Comparison of ENCODE assay signal across 11 mouse cellular contexts in the genomic region with DNA sequence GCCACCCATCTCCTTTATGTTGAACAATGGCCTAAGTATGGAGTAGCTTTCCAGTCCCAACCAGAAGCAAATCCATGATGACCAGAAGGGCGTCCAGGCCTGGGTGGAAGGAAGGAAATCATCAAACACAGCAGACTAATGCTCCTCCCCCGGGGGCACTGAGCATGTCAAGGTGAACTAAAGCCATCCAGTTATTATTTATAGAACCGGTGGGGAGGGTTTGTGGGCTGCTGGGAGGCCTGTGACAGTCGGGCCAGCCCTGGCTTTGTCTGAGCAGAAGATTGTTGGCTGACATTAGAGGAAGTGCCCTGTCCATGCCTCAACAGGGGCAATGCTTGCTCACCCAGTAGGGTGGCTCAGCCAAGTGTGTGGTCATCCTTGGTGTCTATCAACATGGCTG.
DNase-seq lines count a peak whose midpoint lies in the region; ATAC-seq lines count a peak whose summit lies in the region.
"Had no signal": no experiment of that assay in that cellular context is flagged by ENCODE, and none has a peak within 500 bp of the region (broad histone marks: within the 10 kb centered on the region; RNA-seq: fewer than 3 reads in every experiment).

No protein-coding gene starts in this region.

- peak overlapping the region; percentile 64 to 85 for H3K27ac ChIP-seq in heart, embryonic 14.5 days (replicated peaks in 1 of 2; ENCODE audit: control insufficient read depth in 1 of 2, insufficient read depth in 1 of 2, low read depth in 2 of 2, low read length in 2 of 2)
- H3K27ac ChIP-seq in stomach, embryonic 16.5 days (ENCODE audit: low read length) = no peak overlapping the region; the same call in 1 of the 2 replicates
- H3K27ac ChIP-seq: hindbrain, embryonic 15.5 days; limb, embryonic 12.5 days had no signal

- peaks cover 94% of the 10 kb centered on the region for H3K4me1 ChIP-seq in megakaryocyte, embryonic 14.5 days
- H3K4me1 ChIP-seq in heart, embryonic 14.5 days (ENCODE audit: control insufficient read depth in 2 of 2, insufficient read depth in 2 of 2, low read length in 2 of 2) = peaks cover 23 to 35% of the 10 kb centered on the region in 2 experiments
- H3K4me1 ChIP-seq in stomach, embryonic 16.5 days (ENCODE audit: control insufficient read depth, insufficient read depth, low read length) = 0 out of 2 replicates have a peak, but pooled peaks cover 4% of the 10 kb centered on the region
- H3K4me1 ChIP-seq: hindbrain, embryonic 15.5 days had no signal

- peak; percentile 39 to 65 for DNase-seq in kidney, postnatal 4 days
- no peak for DNase-seq in right cerebral cortex, postnatal 10 days (ENCODE audit: low spot score in 2 of 2)
- no peak for DNase-seq in Muller cell, postnatal 12 days (ENCODE audit: inconsistent ontology term)
- no peak for DNase-seq in retina, postnatal 1 day

- WGBS in heart, embryonic 14.5 days = 45% methylated on average over 4 of the region's 4 CpGs
- 65% methylated on average over 4 of the region's 4 CpGs for WGBS in stomach, embryonic 16.5 days

- H3K9me3 ChIP-seq in megakaryocyte, embryonic 14.5 days = no peaks in the 10 kb centered on the region
- no peaks in the 10 kb centered on the region for H3K9me3 ChIP-seq in heart, embryonic 14.5 days (ENCODE audit: control insufficient read depth, low read length)
- no peaks in the 10 kb centered on the region for H3K9me3 ChIP-seq in stomach, embryonic 16.5 days (replicated peaks; ENCODE audit: control insufficient read depth, low read length)
- H3K9me3 ChIP-seq: embryonic facial prominence, embryonic 13.5 days; hindbrain, embryonic 15.5 days; limb, embryonic 12.5 days had no signal

- no peak overlapping the region for H3K9ac ChIP-seq in heart, embryonic 14.5 days (ENCODE audit: low read length)
- no peak overlapping the region for H3K9ac ChIP-seq in stomach, embryonic 16.5 days (ENCODE audit: low read length)
- H3K9ac ChIP-seq: embryonic facial prominence, embryonic 13.5 days; hindbrain, embryonic 15.5 days; limb, embryonic 12.5 days had no signal

- peaks cover 6% of the 10 kb centered on the region for H3K36me3 ChIP-seq in megakaryocyte, embryonic 14.5 days (replicated peaks; ENCODE audit: low read length)
- no peaks in the 10 kb centered on the region for H3K36me3 ChIP-seq in heart, embryonic 14.5 days (ENCODE audit: control insufficient read depth, insufficient read depth, low read length)
- no peaks in the 10 kb centered on the region for H3K36me3 ChIP-seq in stomach, embryonic 16.5 days (ENCODE audit: control insufficient read depth, insufficient read depth, low read length)
- H3K36me3 ChIP-seq: embryonic facial prominence, embryonic 13.5 days; hindbrain, embryonic 15.5 days; limb, embryonic 12.5 days had no signal

- no peak for ATAC-seq in megakaryocyte, adult 5-6 weeks (ENCODE audit: poor library complexity, severe bottlenecking)
- ATAC-seq in heart, embryonic 14.5 days (ENCODE audit: insufficient number of reproducible peaks, insufficient read depth, low FRiP score, low read depth) = no peak
- ATAC-seq in stomach, embryonic 16.5 days (ENCODE audit: insufficient read depth, low FRiP score) = peak; percentile 25; the same call in 1 of the 2 replicates

- H3K27me3 ChIP-seq in megakaryocyte, embryonic 14.5 days (replicated peaks) = no peaks in the 10 kb centered on the region
- H3K27me3 ChIP-seq in heart, embryonic 14.5 days (ENCODE audit: control insufficient read depth, insufficient read depth, low read length) = no peaks in the 10 kb centered on the region
- no peaks in the 10 kb centered on the region for H3K27me3 ChIP-seq in stomach, embryonic 16.5 days (ENCODE audit: control insufficient read depth, insufficient read depth, low read length)
- H3K27me3 ChIP-seq: embryonic facial prominence, embryonic 13.5 days; hindbrain, embryonic 15.5 days; limb, embryonic 12.5 days had no signal

- H3K4me2 ChIP-seq in heart, embryonic 14.5 days (ENCODE audit: low read length) = no peak overlapping the region
- H3K4me2 ChIP-seq in stomach, embryonic 16.5 days (ENCODE audit: low read depth, low read length) = no peak overlapping the region
- H3K4me2 ChIP-seq: embryonic facial prominence, embryonic 13.5 days; hindbrain, embryonic 15.5 days; limb, embryonic 12.5 days had no signal

- peak overlapping the region; percentile 63 for H3K4me3 ChIP-seq in megakaryocyte, embryonic 14.5 days (replicated peaks)
- no peak overlapping the region for H3K4me3 ChIP-seq in heart, embryonic 14.5 days (ENCODE audit: control insufficient read depth in 1 of 2, insufficient read depth in 1 of 2, low read depth in 1 of 2, low read length in 2 of 2)
- H3K4me3 ChIP-seq in stomach, embryonic 16.5 days (replicated peaks; ENCODE audit: low read length) = no peak overlapping the region
- H3K4me3 ChIP-seq: embryonic facial prominence, embryonic 13.5 days; hindbrain, embryonic 15.5 days; limb, embryonic 12.5 days had no signal

Comparison
In these comparisons a context has a peak if more than half of its experiments do, and no peak if none do; other contexts are left out.
1. DNase-seq: peak in kidney, postnatal 4 days (2 of 2); none in right cerebral cortex, postnatal 10 days (0 of 2), Muller cell, postnatal 12 days (single experiment) and retina, postnatal 1 day (single experiment).